Mouse (Mus musculus): ENCODE results near the gene Atp6v0b.
A peak's percentile ranks its signal among the peaks of the same experiment; 100 is the strongest.

The Atp6v0b gene

DNA sequence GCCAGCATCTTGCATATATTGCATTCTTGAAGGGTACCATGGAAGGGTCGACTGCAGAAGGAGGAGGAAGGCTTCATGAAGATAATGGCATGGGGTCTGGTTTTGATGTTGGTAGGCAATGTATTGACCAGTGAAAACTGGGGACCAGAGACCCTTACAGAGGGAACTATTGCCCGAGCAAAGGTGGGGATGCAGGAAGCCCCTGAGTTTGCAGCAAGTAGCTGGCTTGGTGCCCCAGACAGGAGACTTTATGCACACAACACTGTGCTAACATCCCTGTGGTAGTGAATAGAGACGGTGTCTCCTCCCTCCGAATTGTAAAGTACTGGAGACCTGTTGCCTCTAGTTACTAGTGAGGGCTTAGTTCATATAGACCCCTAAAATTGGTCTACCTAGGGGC lies 49.9 kb downstream of the Atp6v0b start:
- DNase-seq (ENCODE audit: low read depth, low spot score) = no peak

DNA sequence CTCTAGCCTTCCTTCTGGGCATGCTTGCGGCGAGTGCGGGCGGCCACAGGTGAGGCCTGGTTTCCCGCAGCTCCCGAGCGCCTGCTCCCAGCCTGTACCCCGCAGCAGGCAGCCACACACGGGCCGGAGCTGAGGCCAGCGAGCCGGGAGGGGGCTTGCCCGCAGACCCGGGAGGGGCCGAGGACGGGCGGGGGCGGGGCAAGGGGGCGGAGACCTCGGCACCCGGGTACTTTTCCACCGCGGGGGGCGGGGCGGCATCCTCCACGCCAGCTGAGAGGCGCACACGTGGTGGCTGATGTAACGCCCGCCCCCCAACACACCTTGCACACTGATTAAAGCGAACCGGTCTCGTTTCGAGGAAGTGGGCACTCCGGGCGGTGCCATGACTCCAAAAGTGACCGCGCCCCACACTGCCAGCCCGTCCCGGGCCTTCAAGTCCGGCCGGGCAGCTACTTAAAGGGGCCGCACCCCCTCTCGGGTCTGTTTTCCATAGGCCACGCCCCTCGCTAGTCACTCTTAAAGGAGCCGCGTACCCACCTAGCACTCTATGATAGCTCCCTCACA lies 50.8 kb downstream of the Atp6v0b start:
- DNase-seq (ENCODE audit: low read depth, low spot score) = peak; percentile 91

DNA sequence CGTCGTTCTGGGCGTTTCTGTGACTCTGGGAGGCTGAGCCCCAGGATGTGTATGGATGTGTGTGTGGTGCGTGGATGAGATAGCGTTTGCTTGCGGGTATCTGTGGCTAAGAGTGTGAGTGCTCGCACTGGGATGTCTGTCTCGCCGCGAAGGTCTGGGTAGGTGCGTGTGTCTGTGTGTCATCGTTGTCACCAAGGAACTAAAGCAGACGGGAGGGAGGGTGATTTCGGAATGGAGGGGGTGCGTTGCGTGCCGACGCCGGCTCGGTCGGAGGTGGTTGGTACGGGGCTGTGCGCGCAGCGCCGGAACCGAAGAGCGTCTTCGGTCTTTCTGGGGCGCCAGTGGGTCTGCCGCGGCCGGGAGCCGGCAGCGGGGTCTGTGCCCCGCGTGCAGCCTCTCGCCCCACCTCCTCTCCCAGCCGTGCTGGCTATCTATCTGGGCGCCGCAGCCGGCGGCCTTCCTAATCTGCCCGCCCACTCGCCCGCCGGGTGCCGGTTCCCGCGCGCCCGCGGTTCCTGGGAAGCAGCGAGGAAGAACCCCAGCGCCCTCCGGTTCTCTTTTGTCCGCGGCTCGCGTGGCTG lies 51.5 kb downstream of the Atp6v0b start:
- DNase-seq (ENCODE audit: low read depth, low spot score) = peak; percentile 69

DNA sequence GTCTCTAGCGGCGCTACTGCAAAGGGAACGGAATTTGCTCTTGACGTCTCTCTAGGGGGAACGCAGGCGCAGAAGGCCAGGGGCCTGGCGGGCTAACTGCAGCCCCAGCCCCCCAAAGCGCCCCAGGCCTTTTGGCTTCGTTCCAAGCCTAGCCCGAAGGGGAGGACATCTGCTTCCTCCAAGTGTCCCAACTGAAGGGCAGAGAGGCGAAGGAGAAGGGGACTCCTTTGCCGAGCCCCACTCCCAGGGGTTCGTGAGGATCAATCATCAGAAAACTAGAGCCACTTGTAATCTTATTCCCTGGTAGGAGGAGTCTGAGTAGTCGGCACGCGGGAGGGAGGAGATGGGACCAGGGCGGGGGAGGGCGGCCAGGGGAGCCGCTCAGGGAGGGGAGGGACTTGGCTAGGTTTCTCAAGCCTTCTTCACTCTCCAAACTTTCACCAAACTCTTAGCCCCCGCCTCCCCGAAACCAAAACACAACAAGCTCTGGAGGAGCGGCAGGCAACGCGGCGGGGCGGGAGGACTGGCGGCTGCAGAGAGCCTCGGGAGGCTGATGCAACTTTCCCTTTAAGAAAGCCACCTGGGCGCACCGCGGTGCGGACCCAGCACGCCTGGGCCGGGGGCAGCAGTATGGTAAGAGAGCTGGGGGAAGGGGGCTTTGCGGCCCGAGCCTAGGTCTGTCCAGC lies 52.1 kb downstream of the Atp6v0b start:
- DNase-seq (ENCODE audit: low read depth, low spot score) = peak; percentile 77

DNA sequence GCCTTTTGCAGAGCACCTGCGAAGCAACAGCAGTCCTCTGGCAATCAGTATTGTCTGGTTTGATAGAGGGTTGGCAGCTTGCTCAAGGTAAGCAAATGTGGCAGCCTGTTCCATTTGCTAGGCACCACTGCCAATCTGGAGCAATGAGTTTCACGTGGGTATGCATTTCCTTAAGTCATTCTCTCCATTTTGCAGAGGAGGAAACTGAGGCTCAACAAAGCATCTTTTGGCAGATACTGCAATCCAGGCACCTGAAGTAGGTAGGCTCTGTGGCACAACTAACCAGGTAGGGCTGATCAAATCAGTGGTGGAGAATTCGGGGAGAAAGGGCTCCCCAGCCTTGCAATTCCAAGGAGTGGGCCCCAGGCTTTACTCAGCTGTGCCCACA lies 52.7 kb downstream of the Atp6v0b start, which contains the start of gene Slc6a9:
Slc6a9 (plus strand) TSS at position 50 of the 388 bp plus-strand sequence.
- DNase-seq (ENCODE audit: low read depth, low spot score) = no peak
